Mouse (Mus musculus) midbrain, embryonic 15.5 days (tissue): ENCODE results near the gene Ccdc155. TPM values are rescaled to one million over a fixed set of nuclear protein-coding genes. Genes with fewer than 3 reads are reported as not detected.
A peak's percentile ranks its signal among the peaks of the same experiment; 100 is the strongest.

Source experiments
- ATAC-seq: fragments of 200-750 bp; cut with Nextera tagmentation; replicated peaks from 2 replicates; pipeline ENCODE4 v1.8.0; 2017; ENCODE audit warnings: moderate TSS enrichment
- H3K27ac ChIP-seq: fragments of 300-500 bp; sonication (generic); 2 replicates; pipeline ENCODE4 v1.5.1; 2015; ENCODE audit warnings: mild to moderate bottlenecking, inconsistent platforms
- H3K27me3 ChIP-seq: fragments of 300-500 bp; sonication (generic); replicated peaks from 2 replicates; pipeline ENCODE4 v1.6.1; 2015; ENCODE audit warnings: inconsistent platforms
- H3K36me3 ChIP-seq: fragments of 300-500 bp; sonication (generic); replicated peaks from 2 replicates; pipeline ENCODE4 v1.6.1; 2015; ENCODE audit warnings: inconsistent platforms
- H3K4me1 ChIP-seq: fragments of 300-500 bp; sonication (generic); 2 replicates; pipeline ENCODE4 v1.6.1; 2015; ENCODE audit warnings: inconsistent platforms
- H3K4me2 ChIP-seq: fragments of 300-500 bp; sonication (generic); 2 replicates; pipeline ENCODE4 v1.6.1; 2015; ENCODE audit warnings: inconsistent platforms, mild to moderate bottlenecking, moderate library complexity
- H3K4me3 ChIP-seq: fragments of 300-500 bp; sonication (generic); 2 replicates; pipeline ENCODE4 v1.5.1; 2015; ENCODE audit warnings: mild to moderate bottlenecking, inconsistent platforms
- H3K9ac ChIP-seq: fragments of 300-500 bp; sonication (generic); 2 replicates; pipeline ENCODE4 v1.6.1; 2015; ENCODE audit warnings: mild to moderate bottlenecking, inconsistent platforms
- H3K9me3 ChIP-seq: fragments of 300-500 bp; sonication (generic); 2 replicates; pipeline ENCODE4 v1.6.1; 2016; ENCODE audit warnings: inconsistent platforms
- WGBS: fragments of 180-500 bp; shearing (Covaris S2); methylation state at CpG from one replicate; pipeline ENCODE4 v1.1.7; 2015; ENCODE audit warnings: mixed read lengths; 5-methylcytosine and 5-hydroxymethylcytosine counted together
- polyA plus RNA-seq: library from polyadenylated mRNA; unstranded; fragments of >200 nt; fragmentation: Nextera tagmentation; extraction: Ambion mirVana; gene quantifications from 2 replicates; pipeline ENCODE4 v1.2.1, GENCODE M21; 2015

The Ccdc155 gene
- polyA plus RNA-seq, 1 experiment from 2014 or later, result 0.63 TPM

- H3K4me3 ChIP-seq, result no peak overlapping the region
- H3K9me3 ChIP-seq, result no peaks in the 10 kb centered on the region
- H3K4me1 ChIP-seq, result peaks cover 11% of the 10 kb centered on the region; the same call in 1 of the 2 replicates
- H3K27ac ChIP-seq, result no peak overlapping the region
- H3K27me3 ChIP-seq, result no peaks in the 10 kb centered on the region; the same call in 1 of the 2 replicates
- 61% methylated on average over 13 of the region's 13 CpGs for WGBS
- no peak overlapping the region for H3K4me2 ChIP-seq
- no peak overlapping the region for H3K9ac ChIP-seq
- no peak for ATAC-seq
- no peaks in the 10 kb centered on the region for H3K36me3 ChIP-seq
Observed at GRCm38 (mm10) chr7:45195341-45196175, 9.1 kb downstream of the Ccdc155 start.

- ATAC-seq, result no peak
- Histone ChIP-seq H3K9ac (no peak overlapping the region), H3K4me1 (peaks cover 11% of the 10 kb centered on the region; the same call in 1 of the 2 replicates), H3K4me3 (no peak overlapping the region), H3K36me3 (no peaks in the 10 kb centered on the region), H3K27ac (no peak overlapping the region), H3K4me2 (no peak overlapping the region), H3K27me3 (no peaks in the 10 kb centered on the region; the same call in 1 of the 2 replicates), H3K9me3 (no peaks in the 10 kb centered on the region)
- 70% methylated on average over 17 of the region's 17 CpGs for WGBS
Observed at GRCm38 (mm10) chr7:45193871-45194785, 10.6 kb downstream of the Ccdc155 start.

DNA sequence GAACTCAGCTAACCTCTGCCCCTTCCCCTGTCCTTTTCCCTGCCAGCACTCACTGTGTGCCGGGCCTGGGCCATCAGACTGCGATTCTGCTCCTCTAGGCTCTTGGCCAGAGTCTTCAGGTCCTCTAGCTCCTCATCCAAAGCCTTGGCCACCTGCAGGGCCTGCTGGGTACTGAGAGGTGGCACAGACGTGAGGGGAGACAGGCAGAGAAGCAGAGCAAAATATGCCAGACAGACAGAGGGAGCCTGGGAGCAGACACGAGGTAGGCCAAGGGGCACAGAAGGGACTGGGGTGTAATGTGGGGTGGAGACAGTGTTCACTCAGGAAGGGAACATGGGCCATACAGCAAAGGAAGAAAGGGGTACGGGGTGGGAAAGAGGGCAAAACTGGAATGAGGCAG lies 11.3 kb downstream of the Ccdc155 start:
- Histone ChIP-seq H3K36me3 (no peaks in the 10 kb centered on the region), H3K9ac (no peak overlapping the region), H3K4me3 (no peak overlapping the region), H3K27ac (no peak overlapping the region), H3K4me1 (peaks cover 8% of the 10 kb centered on the region; the same call in 1 of the 2 replicates), H3K4me2 (no peak overlapping the region), H3K27me3 (no peaks in the 10 kb centered on the region; the same call in 1 of the 2 replicates), H3K9me3 (no peaks in the 10 kb centered on the region)
- 66% methylated on average over 5 of the region's 5 CpGs for WGBS
- ATAC-seq, result no peak

DNA sequence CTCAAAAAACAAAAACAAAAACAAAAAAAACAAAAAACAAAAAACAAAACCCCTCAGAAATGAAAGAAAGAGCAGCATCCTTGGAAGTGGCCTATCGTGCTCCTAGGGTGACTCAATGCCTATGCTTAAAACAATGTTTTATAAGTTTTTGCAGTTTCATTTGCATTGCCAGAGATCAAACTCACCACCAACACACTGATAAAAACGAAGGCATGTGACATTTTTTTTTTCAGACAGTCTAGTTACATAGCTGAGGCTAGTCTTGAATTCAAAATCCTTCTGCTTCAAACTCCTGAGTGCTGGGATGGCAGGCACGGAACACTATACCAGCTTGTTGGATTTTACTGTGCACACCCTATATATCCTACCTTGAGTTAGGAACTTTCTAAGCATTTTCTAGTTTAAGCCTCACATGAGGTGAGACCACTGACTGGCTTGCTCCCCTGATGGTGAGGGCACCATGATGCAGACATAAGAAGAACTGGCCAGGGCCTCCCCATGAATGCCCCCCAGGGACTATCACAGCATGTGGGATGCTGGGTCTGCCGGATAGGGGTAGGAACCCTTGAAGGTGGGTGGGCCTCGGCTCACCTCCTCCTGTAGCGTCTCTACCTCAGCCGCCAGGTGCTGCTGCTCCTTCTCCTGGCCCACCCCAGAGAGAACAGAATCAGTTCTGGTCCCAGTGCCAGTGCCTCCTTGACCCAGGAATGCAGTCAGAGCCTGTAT lies 11.9 kb downstream of the Ccdc155 start:
- 83% methylated on average over 7 of the region's 7 CpGs for WGBS
- Histone ChIP-seq H3K9me3 (no peaks in the 10 kb centered on the region), H3K9ac (no peak overlapping the region), H3K4me3 (no peak overlapping the region), H3K36me3 (no peaks in the 10 kb centered on the region), H3K27ac (no peak overlapping the region), H3K4me1 (peaks cover 1% of the 10 kb centered on the region; the same call in 1 of the 2 replicates), H3K4me2 (no peak overlapping the region), H3K27me3 (no peaks in the 10 kb centered on the region; the same call in 1 of the 2 replicates)
- no peak for ATAC-seq

DNA sequence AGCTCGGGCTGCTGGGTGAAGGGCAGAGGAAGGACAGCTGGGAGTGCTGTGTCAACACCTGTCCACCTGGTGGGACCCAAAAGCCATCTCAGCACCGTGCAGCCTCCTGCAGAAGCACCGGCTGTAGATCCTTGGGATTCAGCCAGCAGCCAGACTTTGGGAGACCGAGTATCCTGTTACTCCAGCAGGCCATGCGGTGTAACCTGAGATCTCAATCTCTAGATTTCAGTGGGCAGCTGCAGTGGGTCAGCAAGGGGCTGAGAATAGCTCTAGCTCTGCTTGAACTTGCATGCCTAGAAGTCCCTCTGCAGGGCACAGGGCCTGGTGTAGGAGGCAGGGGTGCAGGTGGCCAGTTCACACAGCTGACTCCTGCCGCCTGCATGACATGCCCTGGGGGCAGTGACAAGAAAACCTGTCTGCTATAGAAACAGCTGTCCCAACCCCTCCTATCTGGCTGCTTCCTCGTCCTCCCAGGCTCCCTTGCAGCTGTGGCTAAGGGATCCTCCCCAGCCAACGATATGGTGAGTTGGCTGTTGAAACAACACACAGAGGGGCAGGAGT lies 12.8 kb downstream of the Ccdc155 start:
- H3K9ac ChIP-seq, result no peak overlapping the region
- no peak overlapping the region for H3K27ac ChIP-seq
- H3K4me3 ChIP-seq, result no peak overlapping the region
- H3K36me3 ChIP-seq, result no peaks in the 10 kb centered on the region
- 24% methylated on average over 8 of the region's 8 CpGs for WGBS
- H3K4me1 ChIP-seq, result no peaks in the 10 kb centered on the region
- no peak overlapping the region for H3K4me2 ChIP-seq
- no peaks in the 10 kb centered on the region for H3K9me3 ChIP-seq
- ATAC-seq, result no peak
- no peaks in the 10 kb centered on the region; the same call in 1 of the 2 replicates for H3K27me3 ChIP-seq

GRCm38 (mm10) chr7:45191161-45191560 lies 13.5 kb downstream of the Ccdc155 start:
- 83% methylated on average over 2 of the region's 2 CpGs for WGBS
- no peak overlapping the region for H3K4me3 ChIP-seq
- no peaks in the 10 kb centered on the region; the same call in 1 of the 2 replicates for H3K27me3 ChIP-seq
- no peak overlapping the region for H3K4me2 ChIP-seq
- no peak for ATAC-seq
- no peaks in the 10 kb centered on the region for H3K4me1 ChIP-seq
- H3K27ac ChIP-seq, result no peak overlapping the region
- H3K9ac ChIP-seq, result no peak overlapping the region
- no peaks in the 10 kb centered on the region for H3K36me3 ChIP-seq
- H3K9me3 ChIP-seq, result no peaks in the 10 kb centered on the region

DNA sequence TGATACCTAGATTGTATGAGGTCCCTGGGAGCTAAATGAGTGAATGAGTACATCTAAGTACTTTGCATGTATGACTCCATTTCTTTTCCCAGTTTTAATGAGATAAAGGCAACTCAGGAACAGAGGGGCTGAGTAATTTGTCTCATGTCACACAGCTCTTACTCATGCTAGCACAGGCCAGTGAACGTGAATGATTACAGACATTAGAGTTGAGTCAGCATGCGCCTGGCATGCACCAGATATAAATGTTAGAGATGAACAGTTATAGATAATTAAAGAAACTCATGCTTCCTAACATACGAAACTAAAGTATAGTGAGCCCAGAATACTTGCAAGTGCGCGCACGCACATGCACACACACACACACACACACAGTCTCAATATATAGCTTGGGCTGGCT lies 14.5 kb downstream of the Ccdc155 start:
- Histone ChIP-seq H3K27ac (no peak overlapping the region), H3K9me3 (no peaks in the 10 kb centered on the region), H3K9ac (no peak overlapping the region), H3K36me3 (no peaks in the 10 kb centered on the region), H3K27me3 (peaks cover 6% of the 10 kb centered on the region), H3K4me2 (no peak overlapping the region), H3K4me3 (no peak overlapping the region), H3K4me1 (no peaks in the 10 kb centered on the region)
- ATAC-seq, result no peak
- WGBS, result 92% methylated on average over 6 of the region's 6 CpGs

DNA sequence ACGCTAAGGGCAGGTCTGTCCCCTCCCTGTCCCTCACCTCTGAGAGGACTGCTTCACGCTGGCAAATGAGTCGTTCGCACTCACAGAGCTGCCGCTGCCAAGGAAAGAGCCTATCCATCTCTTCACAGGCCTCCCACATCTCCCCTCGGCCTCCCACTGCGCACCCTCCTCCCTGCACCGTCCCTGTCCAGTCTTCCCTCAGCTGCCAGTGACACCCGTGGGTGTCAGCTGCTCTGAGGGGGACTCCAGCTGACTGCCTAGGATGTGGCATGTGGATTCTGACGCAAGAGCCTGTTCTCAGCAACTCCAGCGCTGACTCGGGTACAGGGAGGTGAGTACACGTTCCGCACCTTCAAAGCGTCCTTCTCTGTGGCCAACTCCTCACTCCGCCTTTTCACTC lies 15.1 kb downstream of the Ccdc155 start:
- no peak overlapping the region for H3K9ac ChIP-seq
- no peak overlapping the region for H3K27ac ChIP-seq
- H3K4me2 ChIP-seq, result no peak overlapping the region
- 62% methylated on average over 16 of the region's 16 CpGs for WGBS
- no peaks in the 10 kb centered on the region for H3K36me3 ChIP-seq
- H3K4me3 ChIP-seq, result no peak overlapping the region
- peaks cover 11% of the 10 kb centered on the region for H3K27me3 ChIP-seq
- peaks cover 4% of the 10 kb centered on the region; the same call in 1 of the 2 replicates for H3K4me1 ChIP-seq
- no peak for ATAC-seq
- no peaks in the 10 kb centered on the region for H3K9me3 ChIP-seq

DNA sequence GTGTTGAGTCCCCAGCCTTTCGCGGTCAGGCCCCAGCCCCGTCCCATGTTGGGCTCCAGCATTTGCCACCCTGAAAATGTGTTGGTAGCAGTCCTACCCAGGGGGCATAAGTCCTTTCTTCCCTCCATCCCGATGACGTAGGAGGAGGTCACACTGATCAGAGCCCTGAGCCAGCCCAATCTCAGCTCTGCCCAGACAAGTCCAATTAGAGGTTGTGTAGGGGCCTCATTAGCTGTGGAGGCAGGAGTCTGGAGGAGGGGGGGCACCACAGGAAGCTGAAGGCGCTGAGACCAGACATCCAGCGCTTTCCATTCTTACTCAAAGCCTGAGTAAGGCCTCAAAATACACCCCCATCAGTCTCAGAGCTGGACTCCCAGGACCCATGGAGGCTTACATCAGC lies 18.8 kb downstream of the Ccdc155 start:
- no peak overlapping the region for H3K4me3 ChIP-seq
- WGBS, result 59% methylated on average over 7 of the region's 7 CpGs
- peaks cover 48% of the 10 kb centered on the region for H3K27me3 ChIP-seq
- no peak for ATAC-seq
- no peaks in the 10 kb centered on the region for H3K9me3 ChIP-seq
- no peak overlapping the region for H3K27ac ChIP-seq
- no peak overlapping the region for H3K4me2 ChIP-seq
- no peaks in the 10 kb centered on the region for H3K36me3 ChIP-seq
- no peak overlapping the region for H3K9ac ChIP-seq
- peaks cover 23% of the 10 kb centered on the region for H3K4me1 ChIP-seq

DNA sequence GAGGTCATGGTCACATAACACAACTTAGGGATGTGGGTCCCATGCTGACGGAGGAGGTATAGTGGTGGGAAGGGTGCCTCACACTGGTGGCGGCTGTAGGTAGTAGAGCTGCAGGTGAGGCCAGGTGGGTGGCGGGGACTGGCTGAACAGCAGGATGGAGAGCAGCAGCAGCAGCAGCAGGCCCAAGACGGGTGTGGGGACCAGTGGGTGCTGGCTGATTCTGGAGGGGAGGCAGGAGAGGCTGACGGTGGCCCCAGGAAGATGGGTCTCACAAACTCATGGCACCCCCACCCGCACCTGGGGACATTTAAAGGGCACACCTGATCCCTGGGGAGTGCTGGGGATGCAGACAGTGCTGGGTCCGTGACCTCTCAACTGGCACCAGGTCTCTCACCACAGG lies 21.0 kb downstream of the Ccdc155 start:
- Histone ChIP-seq H3K27me3 (peaks cover 70% of the 10 kb centered on the region), H3K27ac (no peak overlapping the region), H3K36me3 (no peaks in the 10 kb centered on the region), H3K4me1 (peaks cover 24% of the 10 kb centered on the region), H3K4me3 (no peak overlapping the region), H3K9ac (no peak overlapping the region), H3K4me2 (no peak overlapping the region), H3K9me3 (no peaks in the 10 kb centered on the region)
- 65% methylated on average over 7 of the region's 7 CpGs for WGBS
- no peak for ATAC-seq

DNA sequence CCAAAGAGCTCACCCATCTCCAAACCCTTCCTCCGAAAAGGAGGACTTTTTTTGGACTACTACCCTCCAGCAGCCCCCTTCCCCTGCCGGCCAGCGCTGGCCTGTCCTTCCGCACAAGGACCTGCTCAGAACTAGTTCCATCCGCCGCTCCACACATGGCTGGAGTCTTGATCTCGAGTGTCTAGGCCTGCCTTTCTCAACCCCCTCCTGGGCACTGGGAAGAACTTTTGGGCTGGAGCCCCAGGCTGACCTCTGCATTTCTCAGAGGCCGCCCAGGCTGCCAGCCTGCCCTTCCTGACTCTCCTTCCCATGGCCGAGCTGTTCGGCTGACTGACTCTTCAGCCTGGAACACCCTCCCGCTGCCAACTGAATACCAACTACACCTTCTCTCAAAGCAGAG lies 22.1 kb downstream of the Ccdc155 start:
- H3K36me3 ChIP-seq, result no peaks in the 10 kb centered on the region
- no peak overlapping the region for H3K27ac ChIP-seq
- peak overlapping the region; percentile 62 for H3K4me2 ChIP-seq
- peak overlapping the region; percentile 25; the same call in 1 of the 2 replicates for H3K9ac ChIP-seq
- no peak; the same call in 1 of the 2 replicates for ATAC-seq
- H3K27me3 ChIP-seq, result peaks cover 81% of the 10 kb centered on the region
- 17% methylated on average over 11 of the region's 11 CpGs for WGBS
- peak overlapping the region; percentile 37 for H3K4me3 ChIP-seq
- peaks cover 24% of the 10 kb centered on the region for H3K4me1 ChIP-seq
- no peaks in the 10 kb centered on the region for H3K9me3 ChIP-seq
